Mouse (Mus musculus) layer of hippocampus, adult 18-20 months (tissue): ENCODE results near the gene Arl1. TPM values are rescaled to one million over a fixed set of nuclear protein-coding genes. Genes with fewer than 3 reads are reported as not detected.
A peak's percentile ranks its signal among the peaks of the same experiment; 100 is the strongest.
"Not testable (repeated sequence)": the region's sequence is repeated elsewhere in the genome, so short reads cannot be mapped to it uniquely, and the experiment has no call there.

Experiments
- DNase-seq, 2 experiments: peaks; one replicate each; pipeline ENCODE4 v3.0.0; 2022; ENCODE audit warnings: low spot score in 2 of 2
- total RNA-seq, 2 experiments: library from RNA; stranded (reverse); gene quantifications; 2 replicates each; pipeline ENCODE4 v1.2.3; 2021

Arl1 gene
- total RNA-seq, 2 experiments from 2014 or later, result 136 to 138 TPM

GRCm38 (mm10) chr10:88761524-88762212 lies 31.0 kb downstream of the Arl1 start:
- DNase-seq, result peak; percentile 30 to 68

- DNase-seq, result no peak
These were observed 34.9 kb downstream of the Arl1 start for GRCm38 (mm10) chr10:88765431-88766142.

GRCm38 (mm10) chr10:88768961-88769360 lies 38.3 kb downstream of the Arl1 start:
- no peak for DNase-seq

GRCm38 (mm10) chr10:88769676-88770075 lies 39.0 kb downstream of the Arl1 start:
- no peak for DNase-seq

GRCm38 (mm10) chr10:88772965-88773364 lies 42.3 kb downstream of the Arl1 start:
- DNase-seq, result not testable (repeated sequence)

GRCm38 (mm10) chr10:88776206-88776605 lies 45.5 kb downstream of the Arl1 start:
- no peak for DNase-seq

- DNase-seq, result no peak
These were observed 50.1 kb downstream of the Arl1 start for GRCm38 (mm10) chr10:88780716-88781115.

GRCm38 (mm10) chr10:88783135-88783534 lies 52.5 kb downstream of the Arl1 start:
- not testable (repeated sequence) for DNase-seq

GRCm38 (mm10) chr10:88783941-88784340 lies 53.3 kb downstream of the Arl1 start:
- no peak for DNase-seq

- DNase-seq, result no peak
These were observed 53.9 kb downstream of the Arl1 start for GRCm38 (mm10) chr10:88784513-88784931.

- DNase-seq, result no peak
These were observed 63.0 kb downstream of the Arl1 start for GRCm38 (mm10) chr10:88793671-88794070.

Other genes starting within 250 kb of the Arl1 start
- gene Chpt1, start 226.8 kb upstream of the Arl1 start, total RNA-seq, result 10 to 100 TPM; 39.3 to 39.5 TPM
- gene Mybpc1, start 125.7 kb upstream of the Arl1 start, total RNA-seq, result 1 to 10 TPM; 2.0 to 2.8 TPM
- gene Spic, start 45.8 kb upstream of the Arl1 start, total RNA-seq, result not detected
- gene Utp20, start 95.9 kb downstream of the Arl1 start, total RNA-seq, result 10 to 100 TPM; 18.9 to 20.0 TPM
- under 1 TPM in 1 of 2 experiments, not detected in 1; 0.05 TPM for gene Slc5a8, start 155.1 kb downstream of the Arl1 start, total RNA-seq